Mouse (Mus musculus): Measurements from ENCODE around the gene Slc25a54. TPM values are rescaled to one million over a fixed set of nuclear protein-coding genes. Genes with fewer than 3 reads are reported as not detected.

Slc25a54 gene
- total and polyA plus RNA-seq, 3 experiments, result not detected

DNA sequence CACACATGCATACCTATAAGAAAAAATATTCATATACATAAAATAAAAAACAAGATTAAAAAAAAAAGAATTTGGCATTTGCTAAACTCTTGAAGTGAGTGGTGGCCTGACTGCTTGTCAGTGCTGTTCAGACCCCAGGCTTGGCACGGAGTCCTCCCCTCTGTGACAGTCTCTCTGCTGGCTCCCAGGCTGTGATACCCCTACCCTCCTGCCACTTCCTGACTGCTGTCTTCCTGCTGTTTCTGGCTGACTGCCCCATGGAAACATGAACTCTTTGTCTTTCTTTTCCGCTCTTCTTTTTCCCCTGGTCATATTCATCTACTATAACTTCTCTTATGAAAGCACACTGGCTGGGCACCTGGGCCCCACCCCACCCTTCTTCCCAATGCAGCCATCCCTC, 83.8 kb downstream of the Slc25a54 start:
- H3K36me3 ChIP-seq (replicated peaks), result no peaks in the 10 kb centered on the region
- DNase-seq (ENCODE audit: low spot score), result no peak
- no peak for ATAC-seq (ENCODE audit: extremely low read depth, insufficient number of reproducible peaks, low FRiP score, poor library complexity, severe bottlenecking)
- no peak for TF ChIP-seq GATA1 (IDR thresholded peaks at IDR 0.05; ENCODE audit: borderline replicate concordance, low read length)
- no peak for TF ChIP-seq GATA2 (IDR thresholded peaks at IDR 0.05; ENCODE audit: borderline replicate concordance, low read depth, low read length)
- TF ChIP-seq CTCF (IDR thresholded peaks at IDR 0.05; ENCODE audit: low read depth, low read length), result no peak
- TF ChIP-seq TAL1 (conservative IDR thresholded peaks at IDR 0.05; ENCODE audit: low read depth, low read length), result no peak
- no peak for TF ChIP-seq POLR2AphosphoS5 (IDR thresholded peaks at IDR 0.05; ENCODE audit: insufficient replicate concordance, low read depth, low read length)
- no peak overlapping the region for H3K4me3 ChIP-seq (ENCODE audit: low read depth, low read length)
- no peaks in the 10 kb centered on the region for H3K27me3 ChIP-seq (ENCODE audit: insufficient read depth, low read length)
- peaks cover 45% of the 10 kb centered on the region for H3K9me3 ChIP-seq (replicated peaks)
- H3K4me1 ChIP-seq (ENCODE audit: insufficient read depth, low read depth, low read length), result no peaks in the 10 kb centered on the region

DNA sequence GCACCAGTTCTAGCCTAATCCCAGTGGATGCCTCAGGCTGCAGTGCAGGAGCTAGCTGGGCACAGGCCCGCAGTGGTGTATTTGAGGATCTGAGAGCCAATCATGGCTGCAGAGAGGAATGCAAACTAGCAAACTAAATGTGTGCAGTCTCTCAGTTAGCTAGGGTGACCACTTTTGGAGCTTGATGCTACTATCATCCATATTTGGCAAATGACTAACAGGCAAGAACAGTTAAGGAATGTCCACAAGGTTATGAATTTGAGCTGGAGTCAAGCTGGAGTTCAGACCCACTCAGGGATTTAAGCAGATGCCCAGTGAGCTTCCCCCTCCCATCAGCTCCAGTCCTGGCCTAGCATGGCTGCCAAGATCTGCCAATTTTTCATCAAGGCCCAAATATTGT, 84.4 kb downstream of the Slc25a54 start:
- DNase-seq (ENCODE audit: low spot score) (no peak), ATAC-seq (ENCODE audit: extremely low read depth, insufficient number of reproducible peaks, low FRiP score, poor library complexity, severe bottlenecking) (no peak)
- H3K27me3 ChIP-seq (ENCODE audit: insufficient read depth, low read length), result no peaks in the 10 kb centered on the region
- no peak for TF ChIP-seq CTCF (IDR thresholded peaks at IDR 0.05; ENCODE audit: low read depth, low read length)
- no peak for TF ChIP-seq GATA2 (IDR thresholded peaks at IDR 0.05; ENCODE audit: borderline replicate concordance, low read depth, low read length)
- TF ChIP-seq GATA1 (IDR thresholded peaks at IDR 0.05; ENCODE audit: borderline replicate concordance, low read length), result no peak
- no peak for TF ChIP-seq POLR2AphosphoS5 (IDR thresholded peaks at IDR 0.05; ENCODE audit: insufficient replicate concordance, low read depth, low read length)
- no peak for TF ChIP-seq TAL1 (conservative IDR thresholded peaks at IDR 0.05; ENCODE audit: low read depth, low read length)
- H3K36me3 ChIP-seq (replicated peaks), result no peaks in the 10 kb centered on the region
- no peak overlapping the region for H3K4me3 ChIP-seq (ENCODE audit: low read depth, low read length)
- H3K4me1 ChIP-seq (ENCODE audit: insufficient read depth, low read depth, low read length), result no peaks in the 10 kb centered on the region
- peaks cover 43% of the 10 kb centered on the region for H3K9me3 ChIP-seq (replicated peaks)

DNA sequence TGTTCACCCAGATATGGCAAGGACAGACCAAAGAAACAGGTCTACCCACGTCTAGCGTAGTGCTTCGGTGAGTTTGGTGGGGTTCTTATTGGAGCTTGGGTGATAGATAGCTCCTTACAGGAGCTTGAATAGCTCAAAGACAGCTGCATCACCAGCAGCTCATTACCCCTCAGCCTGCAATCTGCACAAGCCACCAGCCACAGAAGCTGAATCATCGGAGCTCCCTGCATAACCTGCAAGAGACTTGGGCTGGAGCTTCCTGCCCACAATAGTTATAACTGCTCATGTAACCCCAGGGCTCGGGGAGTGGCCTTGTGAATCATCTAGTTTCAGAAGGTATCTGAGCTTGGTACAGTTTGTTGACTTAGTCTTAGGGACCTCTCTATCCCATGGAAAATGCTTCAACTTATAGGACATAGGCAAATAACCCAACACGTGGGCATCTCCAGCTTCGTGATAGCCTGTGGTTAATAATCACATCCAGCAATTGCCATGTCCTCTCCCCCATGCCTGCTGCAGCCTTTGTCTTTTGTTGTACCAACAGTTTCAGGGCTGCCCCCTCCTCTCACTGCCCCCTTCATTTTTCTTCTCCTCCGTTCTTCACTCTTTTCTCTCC, 85.1 kb downstream of the Slc25a54 start:
- Histone ChIP-seq H3K4me3 (ENCODE audit: low read depth, low read length) (no peak overlapping the region), H3K36me3 (replicated peaks) (no peaks in the 10 kb centered on the region), H3K27me3 (ENCODE audit: insufficient read depth, low read length) (no peaks in the 10 kb centered on the region), H3K4me1 (ENCODE audit: insufficient read depth, low read depth, low read length) (no peaks in the 10 kb centered on the region), H3K9me3 (replicated peaks) (peaks cover 44% of the 10 kb centered on the region)
- TF ChIP-seq GATA2 (IDR thresholded peaks at IDR 0.05; ENCODE audit: borderline replicate concordance, low read depth, low read length) (no peak), TAL1 (conservative IDR thresholded peaks at IDR 0.05; ENCODE audit: low read depth, low read length) (no peak), GATA1 (IDR thresholded peaks at IDR 0.05; ENCODE audit: borderline replicate concordance, low read length) (no peak), POLR2AphosphoS5 (IDR thresholded peaks at IDR 0.05; ENCODE audit: insufficient replicate concordance, low read depth, low read length) (no peak), CTCF (IDR thresholded peaks at IDR 0.05; ENCODE audit: low read depth, low read length) (no peak)
- ATAC-seq (ENCODE audit: extremely low read depth, insufficient number of reproducible peaks, low FRiP score, poor library complexity, severe bottlenecking) (no peak), DNase-seq (ENCODE audit: low spot score) (no peak)

Other genes starting within 250 kb of the Slc25a54 start
- gene Stxbp3, start 239.9 kb upstream of the Slc25a54 start, total RNA-seq (2014; fragmentation: Nextera tagmentation), result 35.6 and 36.7 TPM in 2 replicates
- 27.9 and 28.3 TPM in 2 replicates for gene Stxbp3, start 239.9 kb upstream of the Slc25a54 start, total RNA-seq (2017)
- 8.6 and 9.4 TPM in 2 replicates for gene Stxbp3, start 239.9 kb upstream of the Slc25a54 start, polyA plus RNA-seq (2012)
- not detected in 2 replicates for gene Fndc7, start 190.5 kb upstream of the Slc25a54 start, total RNA-seq (2014; fragmentation: Nextera tagmentation)
- gene Fndc7, start 190.5 kb upstream of the Slc25a54 start, total RNA-seq (2017), result 0.16 and 0.17 TPM in 2 replicates
- gene Fndc7, start 190.5 kb upstream of the Slc25a54 start, polyA plus RNA-seq (2012), result not detected in 2 replicates
- 216 and 235 TPM in 2 replicates for gene Prpf38b, start 168.7 kb upstream of the Slc25a54 start, total RNA-seq (2014; fragmentation: Nextera tagmentation)
- 151 and 226 TPM in 2 replicates for gene Prpf38b, start 168.7 kb upstream of the Slc25a54 start, total RNA-seq (2017)
- gene Prpf38b, start 168.7 kb upstream of the Slc25a54 start, polyA plus RNA-seq (2012), result 117 and 122 TPM in 2 replicates
- gene Henmt1, start 140.6 kb upstream of the Slc25a54 start, total RNA-seq (2014; fragmentation: Nextera tagmentation), result not detected in 2 replicates
- gene Henmt1, start 140.6 kb upstream of the Slc25a54 start, total RNA-seq (2017), result 0.06 and 0.22 TPM in 2 replicates
- gene Henmt1, start 140.6 kb upstream of the Slc25a54 start, polyA plus RNA-seq (2012), result not detected in 2 replicates
- not detected in 2 replicates for gene Gm9857, start 140.0 kb upstream of the Slc25a54 start, total RNA-seq (2014; fragmentation: Nextera tagmentation)
- gene Gm9857, start 140.0 kb upstream of the Slc25a54 start, total RNA-seq (2017), result not detected in 2 replicates
- gene Gm9857, start 140.0 kb upstream of the Slc25a54 start, polyA plus RNA-seq (2012), result not detected in 2 replicates
- gene Fam102b, start 52.9 kb upstream of the Slc25a54 start, total RNA-seq (2014; fragmentation: Nextera tagmentation), result 0.15 TPM in 1 of 2 replicates, not detected in the other
- 0.06 and 0.11 TPM in 2 replicates for gene Fam102b, start 52.9 kb upstream of the Slc25a54 start, total RNA-seq (2017)
- gene Fam102b, start 52.9 kb upstream of the Slc25a54 start, polyA plus RNA-seq (2012), result 0.01 TPM in 1 of 2 replicates, not detected in the other
- gene Slc25a24, start 42.7 kb downstream of the Slc25a54 start, total RNA-seq (2014; fragmentation: Nextera tagmentation), result 11.6 TPM in 1 of 2 replicates, not detected in the other
- gene Slc25a24, start 42.7 kb downstream of the Slc25a54 start, total RNA-seq (2017), result 0.11 TPM in 1 of 2 replicates, not detected in the other
- gene Slc25a24, start 42.7 kb downstream of the Slc25a54 start, polyA plus RNA-seq (2012), result not detected in 2 replicates

Measured in G1E (cell line).